Mouse (Mus musculus): ENCODE results near the gene Plxnd1. TPM values are rescaled to one million over a fixed set of nuclear protein-coding genes. Genes with fewer than 3 reads are reported as not detected.

Gene Plxnd1
- polyA plus RNA-seq, 1 experiment, result 80.8 TPM

DNA sequence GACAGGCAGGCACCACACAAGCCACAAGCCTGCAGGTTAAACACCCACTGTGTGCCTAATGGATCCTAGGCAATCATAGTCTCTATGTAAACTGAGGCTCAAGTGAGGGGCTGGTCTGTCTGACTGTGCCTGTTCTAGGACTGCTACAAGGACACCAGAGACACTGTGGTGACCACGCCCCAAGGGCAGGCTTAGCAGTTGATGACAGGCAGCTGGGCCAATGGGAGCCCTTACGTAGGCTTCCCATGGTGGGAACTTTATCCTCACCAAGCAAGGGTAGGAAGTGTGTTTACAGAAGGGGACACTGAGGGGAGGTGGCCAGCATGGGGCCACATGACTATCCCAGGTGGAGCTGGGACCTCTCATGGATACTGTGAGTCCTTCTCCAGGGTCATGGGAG lies 4.4 kb upstream of the Plxnd1 start:
- DNase-seq (ENCODE audit: low read depth), result no peak

DNA sequence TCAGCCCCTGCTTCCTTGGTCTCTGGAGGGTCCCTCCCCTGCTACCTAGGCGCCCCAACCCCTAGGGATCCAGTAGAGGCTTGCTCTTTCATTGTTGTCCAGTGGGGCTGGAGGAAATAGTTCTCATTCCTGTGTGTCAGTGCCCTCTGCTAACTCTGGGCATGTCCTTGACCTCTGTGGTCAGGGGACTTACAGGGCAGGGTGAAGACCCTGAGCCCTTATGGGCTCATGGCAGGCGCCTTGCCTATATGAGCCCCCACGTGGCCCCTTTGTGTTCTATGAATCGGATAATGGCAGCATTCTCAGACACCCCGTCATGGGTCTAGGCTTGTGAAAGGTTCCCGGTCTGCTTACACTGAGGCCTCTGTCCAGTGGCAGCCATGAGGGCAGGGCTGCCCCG lies 4.0 kb upstream of the Plxnd1 start:
- no peak for DNase-seq (ENCODE audit: low read depth)

DNA sequence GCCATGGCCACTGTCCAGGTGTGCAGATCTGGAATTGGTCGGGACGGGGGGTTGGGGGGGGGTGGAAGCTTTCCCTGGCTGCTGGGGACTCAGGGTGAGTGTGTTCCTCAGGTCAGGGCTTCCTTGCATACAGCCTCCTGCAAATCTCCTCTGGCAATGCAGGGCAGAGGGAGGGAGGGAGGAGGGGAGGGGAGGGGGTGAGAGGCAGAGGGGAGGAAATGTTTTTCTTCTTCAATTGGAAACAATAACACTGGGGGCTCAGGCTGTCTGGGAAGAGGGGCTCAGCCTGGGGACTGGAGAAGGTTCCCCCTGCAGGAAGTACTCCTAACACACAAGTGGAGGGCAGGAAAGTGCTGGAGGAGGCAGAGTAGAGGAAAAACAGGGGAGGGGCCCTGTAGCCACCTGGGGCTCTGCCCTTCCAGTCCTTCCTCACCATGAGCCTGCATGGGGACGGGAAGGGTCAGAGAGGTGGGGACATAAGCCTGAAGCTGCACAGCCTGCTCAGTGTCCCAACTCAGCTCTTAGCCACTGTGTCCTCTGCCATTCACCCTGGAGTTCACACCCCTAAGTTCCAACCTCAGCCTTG lies 3.0 kb upstream of the Plxnd1 start:
- no peak for DNase-seq (ENCODE audit: low read depth)

DNA sequence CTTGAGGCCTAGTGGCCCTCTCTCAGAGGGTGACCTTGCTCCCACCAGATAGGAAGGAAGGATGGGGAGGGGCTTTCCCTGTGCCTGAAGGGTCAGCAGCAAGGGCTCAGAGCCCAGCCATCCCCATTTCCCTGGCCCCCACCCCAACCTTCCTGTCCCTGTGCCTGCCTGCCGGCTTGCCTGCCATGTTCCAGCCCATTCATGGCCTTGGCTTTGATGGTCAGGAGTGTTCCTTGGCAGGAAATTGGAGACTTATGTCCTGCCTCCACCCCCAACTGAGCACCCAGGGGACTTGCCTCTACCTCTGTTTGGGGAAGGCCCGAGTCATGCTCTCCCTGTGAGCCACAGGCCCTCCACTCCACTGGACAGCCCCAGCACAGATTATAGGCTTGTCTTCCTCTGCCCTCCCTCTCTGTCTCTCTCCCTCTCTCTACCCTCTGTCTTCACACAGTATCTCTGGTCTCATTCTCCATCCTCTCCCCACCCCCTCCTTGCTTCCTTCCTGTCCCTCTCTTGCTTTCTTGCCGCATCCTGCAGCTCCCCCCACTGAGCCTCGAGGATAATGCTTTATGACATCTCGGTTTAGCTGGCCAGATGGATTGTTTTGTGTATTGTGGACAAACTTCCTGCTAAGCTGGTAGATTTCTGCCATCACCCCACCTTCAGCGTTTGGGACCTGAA lies 1.5 kb upstream of the Plxnd1 start:
- no peak for DNase-seq (ENCODE audit: low read depth)

DNA sequence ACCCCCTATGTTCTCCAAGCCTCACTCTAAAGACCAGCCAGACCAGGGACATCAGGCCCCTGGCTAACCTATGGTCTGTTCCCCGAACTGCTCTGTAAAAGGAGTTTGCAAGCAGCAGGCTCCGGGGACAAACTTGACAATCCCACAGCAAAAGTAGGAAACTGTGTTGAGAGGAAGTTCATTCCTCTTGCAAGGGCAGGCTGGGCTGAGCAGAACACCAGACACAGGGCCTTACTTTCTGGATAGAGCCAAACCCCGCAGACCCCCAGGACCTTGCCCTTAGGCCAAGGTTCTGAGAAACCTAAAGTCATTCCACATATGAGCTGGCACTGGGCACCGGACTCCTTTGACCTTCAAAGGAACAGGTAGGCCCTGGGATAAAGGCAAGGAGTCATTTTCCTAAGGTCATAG lies 731 bp upstream of the Plxnd1 start:
- DNase-seq (ENCODE audit: low read depth), result no peak

DNA sequence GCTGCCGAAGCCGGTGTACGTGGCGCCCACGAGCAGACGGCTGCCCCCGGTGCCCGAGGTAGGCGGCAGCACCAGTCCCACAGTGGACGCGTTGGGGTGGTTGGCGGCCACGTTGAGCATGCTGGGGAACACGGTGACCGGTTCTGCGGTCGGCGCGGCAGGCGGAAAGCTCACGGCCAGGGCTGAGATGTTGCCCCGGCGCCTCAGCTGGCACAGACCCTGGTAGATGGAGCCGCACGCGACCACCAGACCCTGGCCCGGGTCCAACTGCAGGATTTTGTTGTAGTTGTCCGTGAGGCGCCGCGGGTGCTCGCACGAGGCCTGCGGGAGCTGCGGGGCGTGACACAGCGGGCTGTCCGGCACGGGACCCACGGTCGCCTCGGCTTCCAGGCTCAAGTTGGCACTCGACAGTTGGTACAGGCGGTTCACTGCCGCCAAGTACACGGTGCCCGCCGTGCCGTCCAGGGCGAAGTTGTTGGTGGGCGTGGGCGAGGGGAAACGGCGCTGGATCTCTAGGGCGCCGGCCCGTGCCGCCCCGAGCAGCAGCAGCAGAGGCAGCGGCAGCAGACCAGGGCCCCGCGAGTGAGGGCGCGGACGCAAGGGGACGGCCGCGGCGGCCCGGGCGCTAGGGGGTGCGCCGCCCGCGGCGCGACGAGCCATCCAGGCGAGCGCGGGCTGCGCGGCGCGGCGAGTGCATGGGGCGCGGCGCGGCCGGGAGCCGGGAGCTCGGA lies 494 bp downstream of the Plxnd1 start:
- no peak for DNase-seq (ENCODE audit: low read depth)

DNA sequence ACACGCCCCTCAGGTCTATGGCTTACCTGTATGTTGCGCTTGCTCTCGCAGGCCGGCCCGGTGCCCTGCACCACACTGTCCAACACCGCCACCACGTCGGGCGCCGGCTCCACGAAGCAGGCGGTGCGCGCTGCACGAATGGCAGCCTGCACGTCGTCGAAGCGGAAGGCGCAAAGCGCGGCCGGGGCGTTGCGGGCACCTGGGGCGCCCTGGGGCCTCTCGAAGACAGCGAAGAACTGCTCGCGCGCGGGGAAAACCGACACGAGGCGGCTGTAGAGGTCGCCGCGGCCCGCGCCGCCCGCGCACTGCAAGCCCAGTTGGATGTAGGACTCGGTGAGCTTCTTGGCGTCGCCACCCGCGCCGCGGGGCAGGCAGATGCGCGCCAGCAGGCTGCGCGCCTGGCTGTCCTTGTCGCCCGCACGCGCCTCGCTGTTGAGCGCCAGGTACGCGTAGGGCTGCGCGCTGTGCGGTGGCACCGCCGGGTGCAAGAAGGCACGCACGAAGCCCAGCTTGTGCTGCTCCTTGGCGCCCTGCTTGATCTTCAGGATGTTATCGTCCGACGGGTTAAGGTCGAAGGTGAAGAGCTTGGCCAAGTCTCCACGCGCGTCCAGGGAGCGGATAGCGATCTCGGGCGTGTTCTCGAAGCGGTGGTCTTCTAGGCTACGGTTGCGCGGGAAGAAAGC lies 1.2 kb downstream of the Plxnd1 start:
- no peak for DNase-seq (ENCODE audit: low read depth)

DNA sequence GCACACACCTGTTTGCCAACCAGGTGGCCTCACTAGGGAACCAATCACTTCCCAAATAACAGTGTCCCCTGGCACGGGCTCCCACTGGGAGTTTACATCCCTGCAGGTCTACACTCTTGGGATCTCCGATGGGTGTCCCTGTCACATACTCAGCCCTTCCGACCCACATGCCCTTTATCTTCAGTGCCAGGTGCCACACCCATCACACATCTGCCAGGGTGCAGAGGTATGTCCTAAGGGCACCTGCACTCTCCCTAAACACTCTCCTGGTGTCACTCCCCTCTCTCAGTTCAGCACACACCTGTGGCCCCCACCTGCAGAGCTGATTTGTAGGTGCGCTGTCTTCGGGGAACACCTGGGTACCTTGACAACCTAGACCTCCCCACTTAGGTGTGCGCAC lies 1.8 kb downstream of the Plxnd1 start:
- DNase-seq (ENCODE audit: low read depth), result no peak

DNA sequence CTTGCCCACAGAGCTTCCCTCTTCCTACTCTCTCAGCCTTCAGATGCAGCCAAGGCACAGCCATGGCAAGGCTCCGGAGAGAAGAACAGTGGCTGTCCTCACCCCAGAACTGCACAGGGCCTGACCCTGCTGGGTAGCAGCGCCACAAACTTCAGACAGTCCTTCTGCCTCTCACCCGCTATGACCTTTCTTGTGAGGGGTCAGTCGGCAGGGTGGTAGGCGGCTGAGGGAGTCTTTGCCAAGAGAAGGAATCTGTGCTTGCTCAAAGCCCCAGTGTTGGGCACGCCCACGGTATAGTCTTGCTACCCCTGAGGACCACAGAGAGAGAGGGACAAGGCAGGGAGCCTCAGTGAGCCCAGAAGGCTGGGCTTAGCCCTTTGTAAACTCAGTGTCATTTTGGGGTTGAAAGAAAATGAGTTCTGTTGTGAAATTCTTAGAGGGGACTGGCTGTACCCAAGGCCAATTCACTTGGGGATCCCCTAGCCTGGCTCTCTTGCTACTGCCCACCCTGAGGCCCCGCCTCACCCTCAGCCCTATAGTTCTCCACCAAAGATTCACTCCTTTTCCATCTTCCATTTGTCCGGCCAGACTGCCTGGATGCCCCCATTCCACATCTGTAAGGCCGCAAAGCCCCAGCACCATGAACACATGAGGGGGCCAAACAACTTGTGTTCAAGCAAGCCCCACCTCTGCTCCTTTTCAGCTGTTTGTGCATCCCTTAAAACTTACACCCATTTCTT lies 2.8 kb downstream of the Plxnd1 start:
- no peak for DNase-seq (ENCODE audit: low read depth)

DNA sequence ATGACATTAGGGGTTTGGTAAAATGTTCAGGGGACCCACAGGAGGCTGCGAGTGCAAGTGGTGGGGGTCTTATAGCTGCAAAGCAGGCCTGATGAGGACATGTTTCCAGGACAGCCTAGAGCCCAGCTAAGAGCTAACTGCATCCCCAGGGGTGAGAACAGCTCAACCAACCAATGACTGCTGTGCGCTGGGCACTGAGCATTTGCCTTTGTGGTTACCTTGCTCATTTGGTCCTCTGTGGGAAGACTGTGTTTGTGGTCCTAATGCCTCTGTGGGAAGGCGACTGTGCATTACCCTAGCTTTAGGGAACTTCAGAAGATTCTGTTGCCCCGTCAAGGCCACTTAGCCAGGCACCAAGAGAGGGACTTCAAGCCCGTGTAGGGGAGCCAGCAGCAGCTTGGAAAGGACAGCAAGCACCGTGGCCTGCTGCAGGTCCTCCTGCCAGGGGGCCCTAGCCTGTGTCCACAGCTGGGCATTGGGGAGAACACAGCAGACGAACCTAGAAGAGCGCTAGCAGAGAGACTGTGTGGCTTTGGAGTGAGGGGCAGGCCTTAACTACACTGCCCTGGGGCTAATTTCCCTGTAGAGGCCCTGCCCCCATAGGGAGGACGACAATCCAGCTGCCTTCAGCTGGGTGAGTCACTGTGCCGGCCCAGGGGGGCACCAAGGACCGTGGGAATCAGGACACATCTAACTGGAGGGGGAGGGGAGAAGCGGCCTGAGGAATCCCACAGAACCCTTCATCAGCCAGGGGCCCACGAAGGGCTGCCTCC lies 3.5 kb downstream of the Plxnd1 start:
- no peak for DNase-seq (ENCODE audit: low read depth)

DNA sequence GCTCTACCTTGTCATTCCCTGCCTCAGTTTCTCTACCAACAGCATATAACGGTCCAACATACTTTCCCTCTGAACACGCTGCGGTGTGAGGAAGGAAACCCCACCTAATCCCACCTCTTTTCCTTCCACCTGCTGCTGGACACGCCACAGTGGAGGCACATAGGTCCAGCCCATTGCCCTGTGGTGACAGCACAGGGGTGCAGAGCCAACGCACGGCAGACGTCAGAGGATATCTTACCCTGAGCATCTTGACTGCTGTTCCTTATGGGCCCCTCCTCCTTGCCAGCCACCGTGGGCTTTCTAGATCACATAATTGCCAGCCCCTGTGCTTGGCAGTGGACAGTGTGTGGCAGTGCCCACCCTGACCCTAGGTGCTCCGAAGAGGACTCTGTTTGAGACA lies 4.3 kb downstream of the Plxnd1 start:
- no peak for DNase-seq (ENCODE audit: low read depth)

DNA sequence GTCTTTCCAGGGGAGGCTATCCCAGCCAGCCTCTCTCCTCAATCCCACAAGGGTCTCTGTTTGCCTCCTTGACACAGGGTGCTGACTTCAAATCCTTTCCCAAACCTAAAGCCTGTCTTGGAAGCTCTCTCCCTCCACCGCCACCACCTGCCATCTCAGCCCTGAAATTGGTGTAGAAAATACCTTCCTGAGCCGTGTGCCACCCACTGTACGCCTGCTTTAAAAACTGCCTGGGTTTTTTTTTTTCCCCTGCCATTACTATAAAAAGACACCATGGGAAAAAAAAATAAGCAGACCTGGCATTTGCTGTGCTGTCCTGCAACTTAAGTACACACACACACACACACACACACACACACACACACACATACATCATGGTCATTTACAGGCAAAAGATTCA lies 4.7 kb downstream of the Plxnd1 start:
- no peak for DNase-seq (ENCODE audit: low read depth)

DNA sequence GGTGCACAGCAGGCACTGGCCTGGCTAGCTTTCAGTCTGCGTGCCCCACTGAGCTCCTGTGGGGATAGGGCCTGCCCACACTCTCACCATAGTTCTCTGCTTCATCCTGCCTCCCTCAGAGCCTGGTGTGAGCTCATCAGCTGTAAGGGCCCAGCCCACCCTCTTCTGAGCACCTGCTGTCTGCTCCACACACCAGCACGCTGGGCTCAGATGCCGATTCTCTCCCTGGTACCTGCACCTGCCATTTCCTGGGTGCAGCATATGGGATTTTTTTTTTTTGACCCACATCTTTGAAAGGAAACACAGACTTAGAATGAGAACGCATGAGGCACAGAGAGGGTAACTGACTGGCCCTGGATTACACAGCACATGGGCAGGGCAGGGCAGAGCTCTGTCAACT lies 5.2 kb downstream of the Plxnd1 start:
- no peak for DNase-seq (ENCODE audit: low read depth)

DNA sequence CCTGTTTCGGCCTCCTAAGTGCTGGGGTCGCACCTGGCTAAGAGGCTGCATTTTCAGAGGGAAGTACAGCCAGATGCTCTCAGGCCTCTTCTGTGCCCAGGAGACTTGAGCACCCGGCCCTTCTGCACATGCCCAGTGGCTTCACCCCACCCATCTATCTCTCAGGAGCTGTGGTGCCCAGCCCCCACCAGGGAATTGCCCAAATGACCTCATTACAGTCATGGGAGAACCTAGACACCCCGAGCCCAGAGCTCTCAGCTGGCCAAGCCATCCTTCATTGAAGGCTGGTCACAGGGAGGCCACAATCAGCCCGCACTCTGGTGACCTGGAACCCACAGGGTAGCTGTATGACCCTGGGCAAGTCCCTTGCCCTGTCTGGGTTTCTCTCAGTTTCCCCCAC lies 5.8 kb downstream of the Plxnd1 start:
- no peak for DNase-seq (ENCODE audit: low read depth)

DNA sequence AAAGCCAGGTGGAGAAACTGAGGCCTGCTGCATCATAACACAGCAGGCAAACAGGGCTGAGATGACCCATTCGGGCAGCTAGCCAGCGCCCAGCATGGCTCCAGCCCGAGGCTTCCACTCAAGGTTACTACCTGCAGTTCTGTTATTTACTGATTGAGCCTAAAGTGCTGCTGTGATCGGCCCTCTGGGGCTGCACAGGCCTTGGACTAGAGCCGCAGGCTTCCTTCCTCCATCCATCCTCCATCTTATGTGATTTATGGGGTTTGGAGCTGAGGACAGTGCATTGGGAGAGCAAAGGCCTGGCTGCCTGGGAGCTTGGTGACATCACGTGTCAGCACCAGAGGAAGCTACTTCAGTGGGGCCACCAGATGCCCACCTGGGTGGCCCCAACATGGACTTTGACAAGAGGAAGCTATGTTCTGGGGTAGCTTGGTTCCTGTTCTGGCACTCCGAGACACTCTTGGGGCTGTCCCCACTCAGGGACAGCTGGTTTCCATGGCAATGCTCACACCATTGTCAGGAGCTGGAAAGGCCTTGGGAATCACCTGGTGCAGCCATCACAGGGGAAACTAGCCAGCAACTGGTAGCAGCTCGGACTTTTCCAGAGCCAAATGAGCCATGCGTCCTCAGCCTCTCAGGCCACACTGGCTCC lies 7.6 kb downstream of the Plxnd1 start:
- DNase-seq (ENCODE audit: low read depth), result no peak

DNA sequence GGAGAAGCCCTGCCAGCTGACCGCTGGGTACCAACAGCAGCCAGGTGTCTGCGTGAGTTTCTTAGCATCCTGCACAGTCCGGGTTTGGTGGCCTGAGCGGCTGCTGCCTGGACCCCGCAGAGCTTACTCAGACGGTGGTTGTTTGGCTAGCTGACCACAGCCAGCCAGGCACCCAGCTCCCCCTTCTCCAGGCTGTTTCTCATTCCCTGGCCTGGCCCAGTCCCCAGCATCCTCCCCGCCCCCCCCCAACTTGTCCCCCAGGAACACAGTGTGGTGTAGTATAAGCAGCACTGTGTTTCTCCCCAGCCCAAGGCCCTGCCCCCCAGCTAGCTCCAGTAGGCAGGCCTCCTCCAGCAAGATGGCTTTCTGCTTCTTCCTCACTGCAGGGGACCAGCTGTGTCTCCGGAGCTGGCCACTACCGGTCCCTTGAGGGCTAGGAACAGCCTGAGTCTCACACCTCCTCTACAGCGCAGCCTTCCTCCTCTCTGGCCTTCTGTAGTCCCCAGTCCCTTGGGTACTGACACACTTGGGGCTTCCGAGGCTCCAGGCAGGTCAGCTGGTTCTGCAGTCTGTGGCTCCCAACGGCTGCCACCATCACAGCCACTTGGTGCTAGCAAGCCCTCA lies 8.2 kb downstream of the Plxnd1 start:
- no peak for DNase-seq (ENCODE audit: low read depth)

DNA sequence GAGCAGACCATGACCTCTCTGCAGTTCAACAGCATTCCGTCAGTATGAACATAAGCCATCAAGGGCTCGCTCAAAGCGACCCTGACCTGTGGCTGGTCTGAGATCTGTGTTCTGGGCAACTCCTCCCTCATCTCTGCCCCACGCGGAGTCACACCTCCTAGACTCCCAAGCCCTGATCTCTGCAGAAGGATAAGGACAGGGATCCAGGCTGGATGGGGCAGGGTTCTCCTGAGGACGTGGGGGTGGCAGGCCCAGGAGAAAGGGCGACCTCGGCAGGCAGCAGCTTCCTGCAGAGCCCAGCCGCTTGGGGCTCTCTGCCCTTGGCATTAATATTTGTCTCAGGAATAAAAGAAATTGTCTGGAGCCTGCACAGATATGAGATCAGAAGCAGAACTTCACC lies 9.2 kb downstream of the Plxnd1 start:
- DNase-seq (ENCODE audit: low read depth), result no peak

DNA sequence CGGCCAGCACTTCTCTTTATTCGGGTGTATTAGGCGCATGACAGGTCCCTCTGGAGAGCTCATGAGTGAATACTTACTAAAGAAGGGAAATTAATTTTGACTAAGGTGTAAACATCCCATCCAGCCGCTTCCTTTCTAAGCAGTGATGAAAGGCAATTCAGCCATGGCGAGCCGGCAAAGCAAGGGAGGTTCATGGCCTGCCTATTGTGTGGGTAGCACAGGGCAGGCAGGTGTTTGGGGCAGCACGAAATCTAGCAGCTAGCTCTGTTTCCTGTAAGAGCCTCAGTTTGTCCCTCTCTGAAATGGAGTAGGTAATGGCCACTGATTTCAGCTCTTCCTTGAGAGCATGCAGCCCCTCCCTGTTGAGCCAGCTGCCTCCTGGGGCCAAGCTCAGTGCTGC lies 10.2 kb downstream of the Plxnd1 start:
- no peak for DNase-seq (ENCODE audit: low read depth)

DNA sequence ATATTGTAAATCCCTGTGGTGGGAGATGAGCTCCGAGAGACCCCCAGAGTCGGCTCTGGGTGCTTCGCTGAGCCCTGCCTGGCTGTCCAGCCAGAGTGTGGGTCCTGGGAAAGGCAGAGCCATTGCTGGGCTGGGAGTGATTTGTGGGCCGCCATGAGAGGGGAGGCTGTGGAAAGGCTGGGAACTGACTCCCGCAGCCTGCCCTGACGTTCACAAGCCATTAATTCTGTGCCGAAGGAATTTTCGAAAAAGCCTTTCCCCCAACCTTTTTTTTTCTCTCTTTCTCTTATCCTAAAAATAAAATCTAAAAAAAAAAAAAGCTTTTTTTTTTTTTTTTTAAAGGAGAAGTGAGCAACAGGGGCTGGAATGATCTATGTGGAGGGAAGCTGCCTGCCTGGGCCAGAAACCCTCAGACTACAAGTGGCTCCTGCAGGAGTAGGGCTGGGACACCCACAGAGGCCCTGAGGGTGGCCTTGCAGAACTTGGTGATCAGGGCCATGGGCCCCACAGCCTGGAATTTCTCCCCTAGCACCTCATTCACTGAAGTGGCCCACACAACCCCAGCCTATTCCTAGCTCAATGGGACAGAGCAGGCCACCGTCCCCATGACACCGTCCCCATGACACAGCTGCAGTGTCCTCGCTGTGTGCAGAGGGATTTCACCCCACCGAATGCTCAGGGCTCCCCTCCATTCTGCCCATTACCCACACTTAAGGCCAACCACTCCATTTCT lies 11.3 kb downstream of the Plxnd1 start:
- no peak for DNase-seq (ENCODE audit: low read depth)

DNA sequence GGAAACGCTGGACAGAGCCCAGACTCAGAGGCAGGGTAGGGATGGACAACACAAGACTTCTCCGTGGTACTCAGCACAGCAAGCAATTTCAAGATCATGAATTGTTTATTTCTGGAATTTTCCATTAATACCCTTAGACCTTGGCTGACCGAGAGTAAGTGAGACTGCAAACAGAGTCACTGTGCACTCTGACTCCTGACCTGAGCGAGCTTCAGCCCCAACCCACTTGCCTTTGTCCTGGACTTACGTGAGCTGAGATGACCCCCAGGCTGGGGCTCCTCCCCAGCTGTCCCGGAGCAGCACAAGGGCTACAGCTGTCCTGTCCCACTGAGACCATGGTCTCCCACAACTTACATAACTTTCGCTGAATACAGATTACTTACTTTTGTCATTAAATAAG lies 11.9 kb downstream of the Plxnd1 start:
- DNase-seq (ENCODE audit: low read depth), result no peak
